Mouse (Mus musculus): ENCODE measurements at regions not wholly inside any gene's neighbourhood (a gene's known extent, or its start where the extent isn't known, plus 50 kb on each side); places are given as distances from the start of the nearest gene placed in this dataset.

- no peak for DNase-seq (ENCODE audit: low spot score)
Observed at GRCm38 (mm10) chr9:61862071-61862480, 52.3 kb downstream of the Rplp1 start.

GRCm38 (mm10) chr9:61860147-61860546, 54.2 kb downstream of the Rplp1 start:
- no peak for DNase-seq (ENCODE audit: low spot score)

- no peak for DNase-seq (ENCODE audit: low spot score)
Observed at GRCm38 (mm10) chr9:61859438-61859837, 54.9 kb downstream of the Rplp1 start.

- DNase-seq (ENCODE audit: low spot score) = no peak
Observed at GRCm38 (mm10) chr9:61857817-61858216, 56.5 kb downstream of the Rplp1 start.

- no peak for DNase-seq (ENCODE audit: low spot score)
Observed at GRCm38 (mm10) chr9:61856686-61857085, 57.7 kb downstream of the Rplp1 start.

- no peak for DNase-seq (ENCODE audit: low spot score)
Observed at GRCm38 (mm10) chr9:61855686-61856085, 58.7 kb downstream of the Rplp1 start.

GRCm38 (mm10) chr9:61853841-61854240, 60.5 kb downstream of the Rplp1 start:
- no peak for DNase-seq (ENCODE audit: low spot score)

GRCm38 (mm10) chr9:61851331-61851730, 63.0 kb downstream of the Rplp1 start:
- DNase-seq (ENCODE audit: low spot score) = no peak

GRCm38 (mm10) chr9:61848401-61848800, 65.9 kb downstream of the Rplp1 start:
- DNase-seq (ENCODE audit: low spot score) = no peak

- no peak for DNase-seq (ENCODE audit: low spot score)
Observed at GRCm38 (mm10) chr9:61847496-61847895, 66.8 kb downstream of the Rplp1 start.

GRCm38 (mm10) chr9:61844645-61845044, 69.7 kb downstream of the Rplp1 start:
- DNase-seq (ENCODE audit: low spot score) = no peak

GRCm38 (mm10) chr9:61844141-61844540, 70.2 kb downstream of the Rplp1 start:
- no peak for DNase-seq (ENCODE audit: low spot score)

GRCm38 (mm10) chr9:61843513-61843912, 70.8 kb downstream of the Rplp1 start:
- no peak for DNase-seq (ENCODE audit: low spot score)

GRCm38 (mm10) chr9:61842384-61842783, 72.0 kb downstream of the Rplp1 start:
- DNase-seq (ENCODE audit: low spot score) = no peak

- no peak for DNase-seq (ENCODE audit: low spot score)
Observed at GRCm38 (mm10) chr9:61841222-61841621, 73.1 kb downstream of the Rplp1 start.

GRCm38 (mm10) chr9:61840353-61840752, 74.0 kb downstream of the Rplp1 start:
- DNase-seq (ENCODE audit: low spot score) = no peak

GRCm38 (mm10) chr9:61833226-61833625, 81.1 kb downstream of the Rplp1 start:
- DNase-seq (ENCODE audit: low spot score) = no peak

- DNase-seq (ENCODE audit: low spot score) = peak; percentile 40
Observed at GRCm38 (mm10) chr9:61830236-61830635, 84.1 kb downstream of the Rplp1 start.

GRCm38 (mm10) chr9:61829736-61830135, 84.6 kb downstream of the Rplp1 start:
- DNase-seq (ENCODE audit: low spot score) = no peak

- DNase-seq (ENCODE audit: low spot score) = no peak
Observed at GRCm38 (mm10) chr9:61829301-61829700, 85.0 kb downstream of the Rplp1 start.

GRCm38 (mm10) chr9:61827721-61828120, 86.6 kb downstream of the Rplp1 start:
- DNase-seq (ENCODE audit: low spot score) = no peak

GRCm38 (mm10) chr9:61827014-61827413, 87.3 kb downstream of the Rplp1 start:
- no peak for DNase-seq (ENCODE audit: low spot score)

GRCm38 (mm10) chr9:61826415-61826814, 87.9 kb downstream of the Rplp1 start:
- DNase-seq (ENCODE audit: low spot score) = no peak

- no peak for DNase-seq (ENCODE audit: low spot score)
Observed at GRCm38 (mm10) chr9:61825804-61826203, 88.5 kb downstream of the Rplp1 start.

GRCm38 (mm10) chr9:61819836-61820235, 94.5 kb downstream of the Rplp1 start:
- DNase-seq (ENCODE audit: low spot score) = no peak
